Mouse (Mus musculus) kidney, postnatal 14 days (tissue): ENCODE data around the gene Npb.
A peak's percentile ranks its signal among the peaks of the same experiment; 100 is the strongest.

Experiments
- DNase-seq: peaks from one replicate; pipeline ENCODE4 v3.0.0; 2022; ENCODE audit warnings: mixed read lengths

Gene Npb

GRCm38 (mm10) chr11:120633520-120634343 lies 25.5 kb downstream of the Npb start, which contains the start of gene Mafg:
Gene Mafg (minus strand): TSS chr11:120633600.
- DNase-seq = peak; percentile 97

- DNase-seq = no peak
Observed at GRCm38 (mm10) chr11:120634810-120635209, 26.5 kb downstream of the Npb start.

GRCm38 (mm10) chr11:120641255-120641654 lies 33.0 kb downstream of the Npb start:
- peak; percentile 0 for DNase-seq

DNA sequence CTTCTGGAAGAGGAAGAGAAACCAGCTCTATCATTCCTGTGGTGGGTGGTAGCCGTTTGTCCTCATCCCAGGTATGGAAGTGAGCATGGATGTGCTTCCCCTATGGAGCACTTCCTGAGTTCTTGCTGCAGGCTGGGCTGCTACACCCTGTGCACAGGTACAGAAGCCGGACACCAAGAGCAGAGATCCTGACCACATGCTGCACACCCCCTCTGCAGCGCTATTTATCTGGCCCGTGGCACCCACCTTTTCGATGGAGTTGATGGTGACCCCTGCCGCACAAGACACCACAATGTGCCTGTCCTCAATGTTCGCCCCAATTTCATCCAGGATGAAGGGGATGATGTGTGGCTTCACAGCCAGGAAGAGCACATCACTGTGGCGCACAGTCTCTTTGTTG lies 33.6 kb downstream of the Npb start:
- DNase-seq = no peak

DNA sequence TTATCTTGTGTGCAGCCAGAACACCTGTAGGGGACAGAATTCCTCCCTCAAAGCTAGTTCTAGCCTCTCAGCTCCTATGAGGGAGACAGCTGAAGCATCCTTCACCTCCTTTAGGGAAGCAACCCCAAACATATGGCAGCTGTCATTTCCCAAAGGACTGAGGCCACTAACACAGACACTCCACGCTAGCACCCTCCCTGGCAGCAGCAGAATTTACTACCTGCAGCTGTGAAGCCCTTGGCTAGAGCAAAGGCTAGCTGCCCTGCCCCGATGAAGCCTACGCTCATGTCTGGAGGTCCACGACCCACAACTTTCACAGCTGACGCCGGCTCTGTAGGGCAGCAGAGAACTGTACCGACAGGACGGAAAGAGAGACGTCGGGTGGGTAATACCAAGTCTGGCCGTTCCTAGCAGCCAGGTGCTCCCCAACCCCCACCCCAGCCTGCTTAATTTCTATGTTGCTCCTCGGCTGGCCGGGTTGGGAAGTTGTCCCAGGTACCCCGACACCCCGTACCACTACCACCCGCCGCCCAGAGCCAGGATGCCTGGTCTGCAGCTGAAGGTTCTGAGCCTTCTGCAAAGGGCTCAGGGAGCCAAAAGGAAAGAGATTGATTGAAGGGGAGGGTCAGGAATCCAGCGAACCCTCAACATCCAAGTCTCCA lies 34.8 kb downstream of the Npb start:
- no peak for DNase-seq

DNA sequence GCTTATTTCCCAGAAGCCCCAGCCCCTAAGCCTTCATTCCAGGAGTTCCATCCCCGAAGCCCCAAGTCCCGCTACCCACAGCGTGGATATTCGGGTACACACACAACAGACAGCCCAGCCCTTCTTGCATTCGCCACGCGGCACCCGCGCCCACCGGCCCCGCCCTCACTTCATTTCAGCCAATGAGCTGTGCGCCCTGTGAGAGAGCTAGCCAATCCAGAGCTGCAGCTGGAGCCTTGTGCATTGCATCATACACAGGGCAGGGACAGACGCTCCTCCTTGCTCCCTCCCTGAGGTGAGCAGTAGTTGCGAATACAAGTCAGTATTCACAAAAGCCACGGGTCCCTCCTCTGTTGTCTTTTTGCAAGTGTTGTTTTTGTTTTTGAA lies 35.3 kb downstream of the Npb start, which contains the start of gene Pycr1:
Gene Pycr1 (minus strand): TSS at position 169 of the 387 bp plus-strand sequence.
- peak; percentile 95 for DNase-seq

- no peak for DNase-seq
Observed at GRCm38 (mm10) chr11:120647047-120647830, 39.0 kb downstream of the Npb start.

DNA sequence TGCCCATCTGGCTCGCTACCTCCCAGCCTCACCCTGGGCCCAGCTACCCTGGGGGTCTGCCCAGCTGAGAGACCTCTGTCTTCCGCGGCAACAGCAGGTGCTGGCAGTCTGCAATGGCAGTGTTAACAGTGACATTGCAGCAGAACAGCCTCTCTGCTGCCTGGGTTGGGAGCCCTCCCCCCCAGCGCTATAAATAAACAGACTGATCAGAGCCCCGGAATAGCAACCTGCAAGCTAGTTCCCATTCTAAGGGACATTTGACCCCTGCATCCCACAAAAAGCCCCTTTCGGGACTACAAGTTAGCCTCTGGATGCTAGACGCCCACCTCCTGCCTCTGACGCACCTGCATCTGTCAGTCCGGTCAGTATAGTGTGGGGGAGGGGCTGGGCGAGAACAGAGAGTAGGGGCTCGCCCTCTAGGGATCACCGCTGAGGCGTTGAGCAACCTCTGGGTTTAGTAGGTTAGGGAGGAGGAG lies 39.8 kb downstream of the Npb start, which contains the start of gene Myadml2:
Gene Myadml2 (minus strand): TSS at position 158 of the 476 bp plus-strand sequence.
- no peak for DNase-seq

- DNase-seq = no peak
Observed at GRCm38 (mm10) chr11:120651872-120652271, 43.6 kb downstream of the Npb start.

GRCm38 (mm10) chr11:120654741-120655140 lies 46.5 kb downstream of the Npb start:
- DNase-seq = peak; percentile 33

DNA sequence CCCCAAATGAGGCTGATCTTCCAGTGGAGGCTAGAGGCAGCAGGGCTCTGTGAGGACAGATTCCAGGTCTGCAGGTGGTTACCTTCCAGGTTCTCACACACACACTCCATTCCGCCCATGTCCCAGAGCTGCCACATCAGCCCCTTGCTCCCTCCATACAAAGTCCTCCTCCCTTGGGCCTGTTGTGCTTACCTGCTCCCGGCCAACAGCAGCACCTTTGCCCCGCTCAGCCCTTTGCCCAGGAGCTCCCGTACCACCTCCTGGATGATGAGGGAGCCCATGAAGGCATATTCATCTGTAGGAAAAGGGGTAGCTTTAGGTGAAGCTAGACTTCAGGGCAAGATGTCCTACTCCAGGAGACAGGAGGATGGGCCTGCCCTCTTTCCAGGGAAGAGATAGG lies 49.0 kb downstream of the Npb start:
- DNase-seq = peak; percentile 60
